Mouse (Mus musculus): Measurements from ENCODE around the gene Isca2.

GRCm38 (mm10) chr12:84733366-84733765 lies 39.7 kb upstream of the Isca2 start:
- no peak for TF ChIP-seq CTCF (IDR thresholded peaks at IDR 0.05; ENCODE audit: extremely low read depth, insufficient read length, insufficient replicate concordance, low read depth, low read length)
- TF ChIP-seq POLR2A (IDR thresholded peaks at IDR 0.05; ENCODE audit: low read depth, low read length): no peak

Measured in small intestine, adult 2 months (tissue).